Mouse (Mus musculus): ENCODE measurements around the gene Fbxw7.
"Not testable (repeated sequence)": the region's sequence is repeated elsewhere in the genome, so short reads cannot be mapped to it uniquely, and the experiment has no call there.

Gene Fbxw7

DNA sequence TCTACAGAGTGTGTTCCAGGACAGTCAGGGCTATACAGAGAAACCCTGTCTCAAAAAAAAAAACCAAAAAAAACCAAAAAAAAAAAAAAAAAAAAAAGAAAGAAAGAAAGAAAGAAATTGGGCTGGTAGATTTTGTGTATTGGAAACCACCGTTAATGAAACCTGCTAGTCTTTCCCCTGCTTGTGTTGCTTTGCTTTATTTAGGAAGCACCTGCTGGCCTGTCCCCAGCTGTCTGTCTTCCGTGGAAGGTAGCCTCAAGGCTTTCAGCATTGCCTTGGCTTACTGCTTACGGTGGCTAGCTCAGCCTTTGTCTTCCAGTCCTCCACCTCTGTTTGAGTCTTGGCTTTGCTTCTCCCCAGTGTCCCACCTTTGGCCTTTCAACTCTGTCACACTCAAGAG lies 11.9 kb downstream of the Fbxw7 start:
- no peak for DNase-seq (ENCODE audit: low spot score)

DNA sequence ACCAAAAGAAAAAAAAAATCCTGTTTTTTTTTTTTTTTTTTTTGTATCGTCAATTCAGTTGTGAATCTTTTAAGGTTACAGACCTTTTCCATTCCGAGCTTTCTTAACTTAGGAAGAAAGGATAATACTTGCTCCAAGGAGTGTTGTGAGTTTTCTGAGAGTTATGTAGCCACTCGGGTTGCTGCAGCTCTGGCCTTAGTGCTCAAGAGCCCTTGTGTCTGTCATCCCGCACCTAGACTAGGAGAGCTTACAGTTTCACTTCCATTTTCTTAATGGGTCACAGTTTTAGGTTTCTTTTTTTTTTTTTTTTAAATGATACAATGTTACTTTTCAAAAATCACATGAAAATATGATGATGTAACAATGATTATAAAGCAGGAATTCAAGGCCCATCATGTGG lies 12.5 kb downstream of the Fbxw7 start:
- DNase-seq (ENCODE audit: low spot score) = no peak

DNA sequence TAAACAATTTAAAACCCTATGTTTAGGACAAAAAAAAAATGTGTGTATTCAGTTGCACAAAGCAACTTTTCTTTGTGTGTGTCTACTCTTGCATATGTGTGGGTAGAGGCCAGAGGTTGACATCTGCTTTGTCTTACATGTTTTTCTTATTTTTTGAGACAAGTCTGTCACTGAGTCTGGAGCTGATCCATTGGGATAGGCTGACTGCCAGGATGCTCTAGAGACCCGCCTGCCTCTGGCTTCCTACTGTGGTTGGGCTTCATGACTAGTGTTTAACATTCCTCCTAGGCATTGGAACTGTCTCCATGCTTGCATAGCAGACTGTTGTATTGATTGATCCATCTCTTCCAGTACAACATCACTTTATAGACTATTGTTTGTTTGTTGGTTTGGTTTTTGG lies 14.3 kb downstream of the Fbxw7 start:
- DNase-seq (ENCODE audit: low spot score) = no peak

DNA sequence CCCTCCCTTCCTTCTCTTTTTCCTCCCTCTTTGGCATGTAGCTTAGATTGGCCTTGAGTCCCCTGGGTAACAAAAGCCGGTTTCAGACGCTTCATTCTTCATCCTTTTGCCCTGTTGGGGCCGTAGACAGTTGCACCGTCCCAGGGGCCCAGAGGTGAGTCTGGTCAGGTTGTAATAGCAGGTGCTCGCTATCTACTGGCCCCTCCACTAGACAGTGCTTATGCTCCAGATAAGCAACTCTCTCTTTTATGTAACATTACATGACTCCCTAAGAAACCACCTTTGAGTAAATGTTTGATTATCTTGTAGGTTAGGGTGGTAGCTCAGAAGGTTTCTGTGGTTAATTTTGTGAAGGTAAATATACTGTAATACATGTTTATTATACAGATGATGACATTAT lies 21.0 kb downstream of the Fbxw7 start:
- no peak for DNase-seq (ENCODE audit: low spot score)

DNA sequence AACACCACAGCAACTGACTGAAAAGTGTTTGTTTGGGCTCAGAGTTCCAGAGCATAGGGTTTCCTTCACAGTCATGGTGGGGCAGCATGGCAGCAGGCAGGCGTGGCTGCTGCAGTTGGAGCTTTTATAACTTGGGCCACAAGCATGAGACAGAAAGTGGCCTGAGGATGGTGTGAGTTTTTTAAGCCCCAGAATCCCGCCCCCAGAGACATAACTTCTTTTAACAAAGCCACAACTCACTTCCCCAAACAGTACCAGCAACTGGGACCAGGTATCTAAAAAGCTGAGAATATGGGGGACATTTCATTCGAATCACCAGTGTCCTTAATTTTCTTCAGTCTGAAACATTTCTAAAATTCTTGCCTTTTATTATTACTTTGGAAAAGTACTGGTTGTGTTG lies 22.9 kb downstream of the Fbxw7 start:
- DNase-seq (ENCODE audit: low spot score) = no peak

DNA sequence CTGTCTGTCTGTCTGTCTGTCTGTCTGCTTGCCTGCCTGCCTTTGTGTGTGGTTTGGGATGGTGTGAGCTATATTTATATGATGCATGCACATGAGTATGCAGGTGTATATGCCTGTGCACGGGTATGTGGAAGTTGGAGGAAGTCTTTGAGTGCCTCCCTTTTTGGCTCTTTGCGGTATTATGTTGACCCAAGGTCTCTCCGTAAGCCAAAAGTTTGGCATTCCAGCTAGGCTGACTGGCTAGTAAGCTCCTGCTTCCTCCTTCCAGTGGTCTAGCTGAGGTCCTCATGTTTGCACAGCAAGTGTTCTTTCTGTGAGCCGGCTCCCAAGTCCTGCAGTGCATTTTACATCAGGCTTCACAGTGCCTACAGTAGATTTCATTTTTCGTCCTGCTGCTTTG lies 24.4 kb downstream of the Fbxw7 start:
- DNase-seq (ENCODE audit: low spot score) = no peak

DNA sequence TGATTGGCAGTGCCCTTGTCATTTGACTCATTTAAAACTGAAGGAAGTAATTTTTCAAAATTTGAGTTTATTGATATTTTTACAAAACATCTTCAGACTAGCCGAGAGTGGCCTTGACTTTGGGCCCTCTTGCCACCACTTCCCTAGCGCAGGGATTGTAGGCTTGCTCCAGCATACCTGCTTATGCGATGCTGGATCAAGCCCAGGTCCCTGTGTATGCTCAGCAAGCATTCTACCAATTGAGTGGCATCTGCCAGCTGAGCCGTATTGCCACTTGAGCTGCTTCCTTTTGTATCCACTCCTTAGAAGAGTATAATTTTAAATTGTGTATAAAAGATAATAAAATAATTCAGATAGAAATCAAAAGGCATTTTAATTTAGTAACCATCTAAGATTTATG lies 26.2 kb downstream of the Fbxw7 start:
- DNase-seq (ENCODE audit: low spot score) = no peak

DNA sequence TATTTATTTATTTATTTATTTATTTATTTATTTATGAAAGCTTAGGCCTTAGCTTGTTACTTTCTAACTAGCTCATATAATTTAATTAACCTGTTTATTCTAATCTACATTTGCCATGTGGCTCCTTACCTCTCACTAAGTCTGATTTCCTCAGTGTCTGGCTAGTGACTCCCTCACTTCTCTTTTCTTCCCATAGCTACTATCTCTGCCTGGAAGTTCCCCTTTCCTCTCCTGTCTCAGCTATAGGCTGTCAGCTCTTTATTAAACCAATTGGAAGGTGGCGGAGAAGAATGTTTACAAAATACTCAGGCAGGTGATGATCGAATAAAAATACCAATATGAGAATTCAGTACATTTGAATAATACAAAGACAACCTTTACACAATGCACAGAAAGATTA lies 27.7 kb downstream of the Fbxw7 start:
- DNase-seq (ENCODE audit: low spot score) = no peak

DNA sequence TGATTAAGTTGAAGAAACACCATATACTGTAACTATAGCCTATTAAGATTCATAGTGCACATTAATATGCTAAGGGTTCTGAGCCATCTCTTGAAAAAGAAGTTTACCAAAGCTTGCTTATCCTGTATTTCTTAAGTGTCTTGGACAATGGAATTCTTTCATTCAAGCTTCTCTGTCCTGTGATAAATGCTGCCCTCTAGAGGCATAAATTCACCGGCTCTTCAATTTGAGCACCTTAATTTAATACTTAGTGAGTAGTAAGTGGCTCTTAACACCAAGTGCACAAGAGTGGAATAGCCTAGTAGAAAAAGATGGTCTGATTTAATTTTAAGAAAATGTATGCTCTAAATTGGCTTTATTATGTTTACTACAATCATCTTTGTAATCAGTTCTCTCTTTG lies 28.5 kb downstream of the Fbxw7 start:
- peak; percentile 81 for DNase-seq (ENCODE audit: low spot score)

DNA sequence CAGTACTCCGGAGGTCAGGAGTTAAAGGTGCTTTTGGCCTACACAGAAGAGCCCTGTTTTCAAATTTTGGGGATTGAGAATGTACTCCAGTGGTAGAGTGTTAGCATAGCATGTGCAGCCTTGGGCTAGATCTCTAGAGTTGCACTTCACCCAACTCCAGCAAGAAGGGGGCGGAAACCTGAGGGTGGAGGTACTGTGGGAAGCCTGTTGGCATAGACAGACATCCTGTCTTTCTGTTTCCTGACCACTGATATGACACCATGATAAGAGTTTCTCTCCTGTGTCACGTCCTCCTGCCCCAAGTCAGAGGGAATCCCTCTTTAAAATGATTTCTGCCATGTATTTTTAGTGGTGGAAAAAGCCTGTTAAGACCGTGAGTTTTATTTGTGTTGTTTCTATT lies 33.7 kb downstream of the Fbxw7 start:
- DNase-seq (ENCODE audit: low spot score) = no peak

DNA sequence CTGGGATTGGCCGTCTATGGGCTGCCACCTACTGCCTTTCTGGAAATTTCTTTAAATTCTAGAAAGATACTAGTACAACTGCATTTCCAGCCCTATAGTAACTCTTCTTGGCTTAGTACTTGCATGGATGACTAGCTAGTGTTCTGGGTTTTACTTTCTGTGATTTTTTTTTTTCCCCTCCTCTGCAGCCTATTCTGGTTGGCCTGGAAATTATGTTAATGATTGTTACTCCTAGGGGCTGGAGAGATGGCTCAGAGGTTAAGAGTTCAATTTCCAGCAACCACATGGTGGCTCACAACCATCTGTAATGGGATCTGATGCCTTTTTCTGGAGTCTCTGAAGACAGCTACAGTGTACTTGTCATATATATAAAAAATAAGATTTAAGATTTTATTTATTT lies 35.4 kb downstream of the Fbxw7 start:
- DNase-seq (ENCODE audit: low spot score) = no peak

DNA sequence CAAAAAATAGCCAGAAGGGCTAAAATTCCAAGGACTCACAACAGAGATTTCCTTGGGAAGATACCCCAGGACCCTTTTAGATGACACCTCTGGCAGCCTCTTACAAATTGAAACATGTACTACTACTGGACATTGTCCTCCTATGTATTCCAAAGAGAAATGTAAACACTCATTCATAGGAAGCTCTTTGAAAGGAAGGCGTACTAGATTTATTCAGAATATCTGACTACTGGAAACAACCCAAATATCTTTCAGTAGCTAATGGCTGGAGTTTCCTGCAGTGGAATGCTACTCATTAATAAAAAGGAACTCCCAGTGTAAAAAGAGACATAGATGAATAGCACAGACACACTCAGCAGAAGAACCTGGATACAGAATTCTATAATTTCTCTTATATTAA lies 36.7 kb downstream of the Fbxw7 start:
- no peak for DNase-seq (ENCODE audit: low spot score)

DNA sequence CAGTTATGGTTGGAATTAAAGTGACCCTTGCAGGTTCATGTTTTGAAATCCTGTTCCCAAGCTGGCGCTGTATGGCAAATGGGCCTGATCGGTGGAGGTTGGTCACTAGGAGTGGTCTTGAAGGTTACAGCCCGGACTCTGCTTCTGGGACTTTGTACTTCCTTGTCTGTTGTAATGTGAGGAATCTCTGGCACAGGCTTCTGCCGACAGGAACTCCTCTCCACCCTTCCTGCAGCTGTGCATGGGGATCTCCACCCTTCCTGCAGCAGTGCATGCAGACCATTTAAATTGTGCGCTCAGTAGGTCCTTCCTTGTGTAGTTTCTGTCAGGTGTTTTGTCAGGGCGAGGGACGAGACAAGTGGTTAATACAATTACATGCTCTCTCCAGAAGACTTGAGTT lies 37.8 kb downstream of the Fbxw7 start:
- DNase-seq (ENCODE audit: low spot score) = no peak

DNA sequence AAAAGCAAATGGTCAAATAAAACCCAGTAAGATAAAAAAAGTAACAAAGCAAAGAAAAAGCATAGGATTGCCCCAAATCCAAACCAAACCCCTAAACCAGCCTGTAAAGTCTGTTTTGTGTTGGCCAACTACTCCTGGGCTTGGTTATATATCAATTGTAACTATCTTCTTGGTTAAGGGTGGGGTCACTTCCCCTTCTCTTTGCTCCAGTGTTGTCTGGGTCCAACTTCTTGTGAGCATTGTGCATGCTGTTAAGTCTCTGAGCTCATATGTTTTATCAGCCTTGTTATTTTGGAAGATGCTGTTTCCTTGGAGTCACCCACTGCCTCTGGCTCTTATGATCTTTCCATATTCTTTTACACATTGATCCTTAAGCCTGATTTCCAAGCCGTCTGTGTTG lies 39.4 kb downstream of the Fbxw7 start:
- DNase-seq (ENCODE audit: low spot score) = no peak

DNA sequence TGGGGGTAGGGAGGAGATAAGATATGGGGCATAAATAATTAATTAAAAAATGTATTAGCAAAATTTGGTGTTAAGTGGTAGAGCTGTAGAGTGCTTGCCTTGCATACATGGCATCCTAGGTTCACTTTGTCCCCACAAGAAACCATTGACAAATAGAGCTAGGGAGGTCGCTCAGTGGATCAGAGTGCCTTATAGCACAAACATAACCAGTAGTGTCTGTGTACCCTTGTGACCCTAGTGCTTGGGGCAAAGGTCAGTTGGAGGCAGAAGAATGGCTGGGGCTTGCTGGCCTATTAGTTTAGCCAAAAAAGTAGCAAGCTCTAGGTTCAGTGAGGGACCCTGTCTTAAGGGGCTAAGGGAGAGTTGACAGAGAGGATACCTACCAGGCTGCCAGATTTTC lies 45.6 kb downstream of the Fbxw7 start:
- DNase-seq (ENCODE audit: low spot score) = no peak

DNA sequence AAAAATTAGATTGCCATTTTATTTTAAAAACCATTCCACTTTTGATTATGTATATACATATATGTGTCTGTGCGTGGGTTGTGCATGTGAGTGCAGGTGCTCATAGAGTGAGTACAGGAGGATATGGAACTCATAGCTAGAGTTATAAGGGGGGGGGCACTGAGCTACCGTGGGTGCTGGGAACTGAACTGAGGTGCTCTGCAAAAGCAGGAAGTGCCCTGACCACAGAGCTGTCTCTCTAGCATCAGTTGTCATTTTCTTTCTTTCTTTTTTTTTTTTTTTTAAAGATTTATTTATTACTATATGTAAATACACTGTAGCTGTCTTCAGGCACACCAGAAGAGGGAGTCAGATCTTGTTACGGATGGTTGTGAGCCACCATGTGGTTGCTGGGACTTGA lies 46.7 kb downstream of the Fbxw7 start:
- DNase-seq (ENCODE audit: low spot score) = not testable (repeated sequence)

DNA sequence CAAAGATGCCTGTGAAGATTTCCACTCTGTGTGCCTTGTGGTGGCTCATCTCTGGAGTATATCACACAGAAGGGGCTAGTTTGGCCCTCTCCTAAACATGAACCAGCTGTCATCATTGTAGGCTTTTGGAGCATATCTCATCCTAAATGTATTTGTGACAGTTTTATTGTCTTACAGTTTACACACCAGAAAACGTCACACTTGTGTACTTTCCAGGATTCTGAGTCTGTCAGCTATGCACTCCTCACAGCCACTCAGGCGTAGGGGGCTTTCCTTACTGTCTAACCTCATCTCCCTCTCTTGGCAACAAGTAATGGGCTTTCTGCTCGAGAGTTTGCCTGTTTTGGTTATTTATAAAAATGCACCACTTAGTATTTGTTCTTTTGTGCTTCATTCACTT lies 50.6 kb downstream of the Fbxw7 start:
- no peak for DNase-seq (ENCODE audit: low spot score)

DNA sequence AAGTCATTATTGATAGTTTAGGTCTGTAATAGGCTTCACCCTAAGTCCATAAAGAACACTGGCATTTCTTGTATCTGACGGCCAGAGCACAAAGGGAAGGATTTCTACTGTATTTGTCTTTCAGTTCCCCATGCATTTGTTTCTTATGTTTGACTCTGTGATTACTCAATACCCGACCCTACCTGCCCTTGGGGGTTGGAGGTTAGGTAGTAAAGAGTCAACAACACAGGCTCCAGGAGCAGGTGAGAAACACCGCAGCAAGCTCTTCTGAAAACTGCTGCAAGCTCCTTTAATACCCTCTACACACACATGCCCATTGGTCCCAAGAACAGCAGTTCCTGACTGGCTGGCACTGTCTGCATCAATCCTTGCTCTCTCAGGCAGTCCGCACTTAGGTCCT lies 51.8 kb downstream of the Fbxw7 start:
- no peak for DNase-seq (ENCODE audit: low spot score)

DNA sequence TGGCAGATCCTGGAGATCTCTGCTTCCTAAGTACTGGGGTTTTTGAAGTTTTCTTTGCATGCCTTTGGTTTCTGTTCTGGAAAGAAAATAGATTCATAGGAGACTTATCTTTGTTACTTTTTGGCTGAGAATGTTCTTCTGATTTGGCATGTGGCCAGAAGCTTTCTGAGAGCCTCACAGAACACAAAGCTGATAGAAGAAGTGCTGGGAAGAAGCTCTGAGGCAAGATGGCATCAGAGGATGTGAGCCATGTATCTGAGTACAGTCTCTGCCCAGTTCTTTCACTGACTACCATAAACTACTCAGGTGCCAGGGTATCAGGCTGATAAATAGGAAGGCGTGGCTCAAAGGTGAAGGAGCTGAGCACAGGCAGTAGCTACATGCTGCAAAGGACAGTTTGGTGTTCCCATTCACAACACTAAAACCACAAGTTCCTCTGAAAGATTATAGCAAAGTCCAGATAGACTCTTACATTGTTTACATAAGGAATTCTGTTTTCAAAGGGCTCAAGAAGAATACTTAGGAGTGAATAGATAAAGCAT lies 52.4 kb downstream of the Fbxw7 start:
- DNase-seq (ENCODE audit: low spot score) = no peak

DNA sequence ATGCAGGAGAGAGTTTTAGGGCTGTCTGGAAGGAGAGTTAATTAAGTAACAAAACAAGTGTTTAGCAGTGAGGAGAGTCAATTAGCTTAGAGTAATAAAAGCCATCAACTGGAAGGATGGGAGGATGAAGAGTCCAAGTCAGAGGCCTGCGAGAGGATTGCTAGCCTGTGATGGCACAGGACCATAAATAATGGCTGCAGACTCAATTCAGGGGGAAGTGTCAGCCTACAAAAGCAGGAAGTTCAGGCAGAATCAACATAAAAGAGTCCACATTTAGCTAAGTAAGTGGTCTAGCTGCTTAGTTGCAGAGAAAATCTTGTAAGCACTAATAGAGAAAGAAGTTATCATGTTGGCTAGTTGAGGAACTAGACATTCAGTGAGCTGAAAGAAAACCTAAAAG lies 52.9 kb downstream of the Fbxw7 start:
- no peak for DNase-seq (ENCODE audit: low spot score)

DNA sequence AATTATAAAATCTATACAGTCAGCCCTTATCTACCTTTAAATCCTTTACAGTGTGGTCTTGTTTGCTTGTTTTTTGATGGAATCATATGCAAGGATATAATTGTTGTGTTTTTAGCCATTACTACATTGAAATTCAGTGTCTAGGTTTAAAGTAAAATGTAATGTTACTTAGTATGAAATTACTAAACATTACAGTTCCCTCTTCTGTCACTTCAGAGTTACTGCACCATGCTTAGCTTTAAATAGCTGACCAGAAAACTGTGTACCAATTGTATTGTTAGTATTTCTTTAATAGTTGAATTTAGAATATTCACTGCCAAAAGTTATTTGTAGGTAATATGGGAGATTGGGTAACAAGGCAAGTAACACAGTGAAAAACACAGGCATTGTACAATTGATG lies 55.1 kb downstream of the Fbxw7 start:
- no peak for DNase-seq (ENCODE audit: low spot score)

DNA sequence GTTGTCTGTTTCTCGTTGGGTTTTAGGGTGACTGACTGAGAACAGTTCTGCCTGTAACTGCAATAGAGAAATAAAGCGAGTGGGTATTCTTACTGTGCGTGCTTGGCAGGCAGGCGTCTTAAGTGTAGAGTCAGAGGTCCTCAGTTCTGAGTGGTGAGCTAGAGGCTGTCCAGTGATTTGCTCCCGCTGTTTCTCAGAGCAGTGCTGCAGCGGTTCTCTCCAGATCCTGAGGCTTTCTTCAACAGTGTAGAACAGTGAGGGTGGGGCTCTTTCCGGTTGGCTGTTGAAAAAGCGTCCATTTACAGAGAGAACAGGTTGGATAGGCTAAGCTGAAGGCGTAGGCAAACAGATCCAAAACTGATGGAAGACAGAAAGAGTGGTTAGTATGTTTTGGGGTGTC lies 60.2 kb downstream of the Fbxw7 start:
- no peak for DNase-seq (ENCODE audit: low spot score)

DNA sequence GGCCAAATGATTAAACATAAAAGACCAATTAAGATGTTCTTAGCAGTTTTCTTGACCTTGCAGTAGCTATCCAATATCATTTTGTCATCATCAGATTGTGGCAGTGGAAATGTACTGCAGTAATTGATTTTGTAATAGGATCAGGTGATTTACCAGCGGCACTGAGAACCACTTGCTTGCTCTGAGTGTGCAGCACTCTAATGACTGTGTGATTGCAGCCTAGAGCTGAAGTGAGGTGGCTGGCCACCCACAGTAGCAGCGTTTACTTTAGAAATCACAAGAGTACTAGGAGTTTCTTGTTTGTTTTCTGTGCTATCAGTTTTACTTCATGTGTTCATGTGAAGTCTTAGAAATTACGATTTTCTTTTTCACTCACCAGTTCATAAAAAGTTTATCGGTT lies 61.1 kb downstream of the Fbxw7 start:
- no peak for DNase-seq (ENCODE audit: low spot score)

DNA sequence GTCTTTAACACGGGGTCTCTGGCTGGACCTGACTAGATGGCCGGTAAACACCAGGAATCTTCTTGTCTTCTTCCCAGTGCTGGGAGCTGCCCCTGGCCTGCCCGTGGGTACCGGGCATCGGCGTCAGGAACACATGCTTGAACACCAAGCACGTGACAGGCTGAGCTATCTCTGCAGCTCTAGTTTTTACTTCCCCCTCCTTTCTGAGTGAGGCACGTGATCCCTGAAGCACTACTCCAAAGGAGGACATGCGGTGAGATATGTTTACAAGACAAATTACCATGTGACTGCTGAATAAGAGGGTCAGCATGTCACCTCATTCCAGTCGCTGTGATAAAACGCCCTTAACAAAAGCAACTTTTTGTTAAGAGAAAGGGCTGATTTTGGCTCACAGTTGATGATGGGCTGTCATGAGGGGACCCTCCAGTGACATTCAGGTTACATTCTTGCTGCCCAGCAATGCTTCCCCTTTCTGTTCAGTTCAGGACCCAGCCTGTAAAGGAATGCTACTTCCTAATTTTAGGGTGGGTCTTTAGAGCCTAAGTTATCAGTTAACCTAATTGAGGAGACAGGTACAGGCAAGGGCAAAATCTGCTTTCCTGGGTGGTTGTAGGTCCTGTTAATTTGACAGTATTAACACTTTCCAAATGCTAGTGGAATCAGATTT lies 68.9 kb downstream of the Fbxw7 start:
- DNase-seq (ENCODE audit: low spot score) = no peak

DNA sequence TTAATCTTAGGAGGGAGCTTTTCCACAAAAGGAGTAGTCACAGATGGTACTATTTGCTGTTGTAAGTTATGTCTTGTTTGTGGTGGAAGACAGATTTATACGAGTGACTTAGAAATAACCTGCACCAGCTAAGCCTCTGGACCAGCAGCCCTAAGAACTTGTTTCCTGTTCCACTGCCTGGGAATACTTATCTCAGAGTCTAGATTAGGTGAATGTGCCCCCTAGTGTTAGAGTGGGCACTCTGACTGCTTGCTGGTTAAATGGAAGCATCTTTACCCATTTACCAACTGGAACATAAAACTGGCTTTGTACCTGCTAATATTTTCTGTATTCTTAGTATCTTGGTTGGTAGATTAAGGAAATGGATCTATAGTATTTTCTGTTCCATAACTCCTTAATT lies 74.6 kb downstream of the Fbxw7 start:
- peak; percentile 30 for DNase-seq (ENCODE audit: low spot score)

Data from layer of hippocampus, adult 11-12 months (tissue).